Mouse (Mus musculus) WW6 (cell line): ENCODE results near the gene Krtcap2.

Source experiments
- DNase-seq: peaks from one replicate; pipeline ENCODE4 v3.0.0-alpha.2; 2013; ENCODE audit warnings: low read depth, low spot score

Krtcap2 gene

GRCm38 (mm10) chr3:89225321-89225815 is 20.4 kb upstream of the Krtcap2 start:
- DNase-seq, result no peak

GRCm38 (mm10) chr3:89225918-89226317 is 19.8 kb upstream of the Krtcap2 start:
- no peak for DNase-seq

- no peak for DNase-seq
Observed at GRCm38 (mm10) chr3:89226361-89226760, 19.4 kb upstream of the Krtcap2 start.

- no peak for DNase-seq
Observed at GRCm38 (mm10) chr3:89226900-89227299, 18.9 kb upstream of the Krtcap2 start, which contains the start of gene Mtx1. Mtx1 (minus strand) TSS chr3:89227088.

GRCm38 (mm10) chr3:89227307-89228179 is 18.2 kb upstream of the Krtcap2 start:
- DNase-seq, result no peak

- DNase-seq, result no peak
Observed at GRCm38 (mm10) chr3:89228180-89228549, 17.6 kb upstream of the Krtcap2 start.

- DNase-seq, result no peak
Observed at GRCm38 (mm10) chr3:89228836-89229235, 16.9 kb upstream of the Krtcap2 start, which contains the start of gene Muc1. Muc1 (plus strand) TSS chr3:89229057.

- DNase-seq, result no peak
Observed at GRCm38 (mm10) chr3:89229276-89229675, 16.5 kb upstream of the Krtcap2 start.

GRCm38 (mm10) chr3:89230561-89230960 is 15.2 kb upstream of the Krtcap2 start:
- no peak for DNase-seq

- no peak for DNase-seq
Observed at GRCm38 (mm10) chr3:89231345-89231744, 14.4 kb upstream of the Krtcap2 start.

GRCm38 (mm10) chr3:89231772-89232275 is 13.9 kb upstream of the Krtcap2 start:
- no peak for DNase-seq

- no peak for DNase-seq
Observed at GRCm38 (mm10) chr3:89232614-89233013, 13.2 kb upstream of the Krtcap2 start.

- DNase-seq, result no peak
Observed at GRCm38 (mm10) chr3:89233562-89234110, 12.1 kb upstream of the Krtcap2 start.

GRCm38 (mm10) chr3:89236516-89236915 is 9.2 kb upstream of the Krtcap2 start:
- DNase-seq, result no peak

GRCm38 (mm10) chr3:89237682-89238081 is 8.1 kb upstream of the Krtcap2 start:
- no peak for DNase-seq

GRCm38 (mm10) chr3:89238494-89238893 is 7.3 kb upstream of the Krtcap2 start:
- DNase-seq, result no peak

GRCm38 (mm10) chr3:89242331-89242895 is 3.4 kb upstream of the Krtcap2 start:
- no peak for DNase-seq

- no peak for DNase-seq
Observed at GRCm38 (mm10) chr3:89243609-89244008, 2.2 kb upstream of the Krtcap2 start.

GRCm38 (mm10) chr3:89244158-89244981 is 1.4 kb upstream of the Krtcap2 start:
- DNase-seq, result no peak

- DNase-seq, result no peak
Observed at GRCm38 (mm10) chr3:89244982-89245687, 631 bp upstream of the Krtcap2 start.
